Comparison of ENCODE assay signal across 27 mouse cellular contexts in genomic region chr1:51609295-51609694, GRCm38 (mm10).
"Had no signal": no experiment of that assay in that cellular context is flagged by ENCODE, and none has a peak within 500 bp of the region (broad histone marks: within the 10 kb centered on the region; RNA-seq: fewer than 3 reads in every experiment).

No protein-coding gene starts in this region.

- H3K27ac ChIP-seq: gastrocnemius, adult 2 months; heart, embryonic 10.5 days; heart, embryonic 13.5 days; heart, embryonic 15.5 days; hindbrain, embryonic 13.5 days; hindbrain, embryonic 15.5 days; hindbrain, postnatal 0 days; intestine, embryonic 15.5 days; kidney, embryonic 15.5 days; kidney, postnatal 0 days; limb, embryonic 13.5 days; limb, embryonic 15.5 days; liver, embryonic 12.5 days; liver, embryonic 14.5 days had no signal

- H3K4me2 ChIP-seq: heart, embryonic 13.5 days; heart, embryonic 15.5 days; hindbrain, embryonic 13.5 days; hindbrain, embryonic 15.5 days; intestine, embryonic 15.5 days; kidney, embryonic 15.5 days; limb, embryonic 13.5 days; limb, embryonic 15.5 days; liver, embryonic 12.5 days had no signal

- ATAC-seq: hindbrain, postnatal 0 days; intestine, embryonic 15.5 days; liver, embryonic 12.5 days had no signal

- H3K27me3 ChIP-seq: heart, embryonic 13.5 days; heart, embryonic 15.5 days; hindbrain, embryonic 15.5 days; intestine, embryonic 15.5 days; kidney, embryonic 15.5 days; limb, embryonic 13.5 days; limb, embryonic 15.5 days; liver, embryonic 12.5 days had no signal

- DNase-seq: gastrocnemius, adult 2 months; gastrocnemius, postnatal 10 days; gastrocnemius, postnatal 25 days; heart, adult 18-20 months; heart, postnatal 14 days; heart, postnatal 36 days; kidney, adult 11 months; kidney, adult 2 months; kidney, adult 9 months; kidney, postnatal 14 days; kidney, postnatal 36 days; layer of hippocampus, adult 9-11 months; layer of hippocampus, postnatal 36 days; left cerebral cortex, postnatal 4 days had no signal

- H3K9ac ChIP-seq: heart, embryonic 13.5 days; heart, embryonic 15.5 days; hindbrain, embryonic 13.5 days; hindbrain, embryonic 15.5 days; intestine, embryonic 15.5 days; kidney, embryonic 15.5 days; limb, embryonic 13.5 days; limb, embryonic 15.5 days; liver, embryonic 12.5 days; liver, embryonic 14.5 days had no signal

- H3K4me1 ChIP-seq: heart, embryonic 10.5 days; heart, embryonic 13.5 days; heart, embryonic 15.5 days; liver, embryonic 12.5 days had no signal

- H3K9me3 ChIP-seq: heart, embryonic 10.5 days; heart, embryonic 13.5 days; heart, embryonic 15.5 days; hindbrain, embryonic 13.5 days; hindbrain, embryonic 15.5 days; intestine, embryonic 15.5 days; kidney, embryonic 15.5 days; limb, embryonic 13.5 days; limb, embryonic 15.5 days; liver, embryonic 12.5 days had no signal

- H3K4me3 ChIP-seq: gastrocnemius, adult 2 months; heart, embryonic 10.5 days; heart, embryonic 13.5 days; heart, embryonic 15.5 days; hindbrain, embryonic 13.5 days; hindbrain, embryonic 15.5 days; intestine, embryonic 15.5 days; kidney, embryonic 15.5 days; limb, embryonic 13.5 days; limb, embryonic 15.5 days; liver, embryonic 12.5 days had no signal

- H3K36me3 ChIP-seq: heart, embryonic 10.5 days; heart, embryonic 13.5 days; heart, embryonic 15.5 days; hindbrain, embryonic 13.5 days; hindbrain, embryonic 15.5 days; intestine, embryonic 15.5 days; kidney, embryonic 15.5 days; limb, embryonic 13.5 days; limb, embryonic 15.5 days; liver, embryonic 12.5 days had no signal
